Mouse (Mus musculus) liver, adult (tissue): ENCODE measurements around the gene Prkg1.

Source experiments
- GATA4 ChIP-seq: IDR thresholded peaks from 2 replicates; pipeline ENCODE4 v1.6.1; 2014; ENCODE audit warnings: mild to moderate bottlenecking, low read length; ENCODE audit not compliant: insufficient replicate concordance

Gene Prkg1

DNA sequence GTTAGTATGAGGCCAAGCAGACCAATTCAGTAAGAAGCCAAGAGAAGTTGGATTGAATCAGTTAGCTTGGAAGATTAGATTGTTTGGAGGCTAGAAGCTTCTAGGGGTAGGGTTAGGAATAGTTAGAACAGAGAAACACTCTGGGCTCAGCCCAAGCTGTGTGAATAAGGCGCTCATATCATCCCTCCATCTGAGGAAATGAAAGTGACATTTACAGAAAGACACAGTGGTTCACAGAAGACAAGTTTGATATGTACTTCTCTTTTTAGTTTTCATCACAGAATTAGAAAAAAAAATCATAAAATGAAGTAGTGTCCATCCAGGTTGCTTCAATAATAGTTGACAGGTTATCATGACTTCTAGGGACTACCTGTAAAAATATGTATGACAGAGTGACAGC, 541.4 kb downstream of the Prkg1 start:
- no peak for TF ChIP-seq GATA4

DNA sequence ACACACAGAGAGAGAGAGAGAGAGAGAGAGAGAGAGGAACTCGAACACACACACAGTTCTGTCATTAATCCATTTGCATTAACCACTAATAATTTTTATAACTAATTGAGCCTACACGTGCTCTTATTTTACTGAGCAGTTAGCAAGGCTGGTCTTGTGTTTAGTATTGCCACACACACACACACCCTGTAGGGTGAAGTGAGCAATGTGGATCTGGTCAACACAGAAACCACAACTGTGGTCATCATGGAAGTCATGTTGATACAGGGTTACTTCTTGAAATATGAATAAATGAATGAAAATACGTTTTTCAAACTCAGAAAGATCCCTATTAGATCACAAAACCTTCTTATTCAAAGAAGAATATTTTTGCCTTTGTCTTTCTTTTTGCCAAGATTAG, 554.0 kb downstream of the Prkg1 start:
- TF ChIP-seq GATA4, result no peak

DNA sequence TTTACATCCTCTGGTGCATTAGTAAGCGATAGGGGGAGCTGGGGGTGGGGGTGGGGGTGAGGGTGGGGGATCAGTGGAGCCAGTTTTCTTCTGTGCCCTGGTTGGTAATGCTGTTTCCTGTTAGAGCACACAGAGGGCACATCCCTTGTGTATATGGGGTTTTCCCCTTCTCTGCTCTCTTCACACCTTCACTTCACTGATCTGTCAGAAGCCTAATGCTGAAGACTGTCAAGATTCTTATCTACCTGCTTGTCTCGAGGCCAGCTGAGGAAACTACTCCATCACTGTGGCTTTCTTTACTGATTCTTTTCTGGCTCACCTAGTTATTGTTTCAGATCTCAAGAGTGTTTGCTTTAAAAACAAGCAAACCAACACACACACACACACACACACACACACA, 554.4 kb downstream of the Prkg1 start:
- no peak for TF ChIP-seq GATA4

DNA sequence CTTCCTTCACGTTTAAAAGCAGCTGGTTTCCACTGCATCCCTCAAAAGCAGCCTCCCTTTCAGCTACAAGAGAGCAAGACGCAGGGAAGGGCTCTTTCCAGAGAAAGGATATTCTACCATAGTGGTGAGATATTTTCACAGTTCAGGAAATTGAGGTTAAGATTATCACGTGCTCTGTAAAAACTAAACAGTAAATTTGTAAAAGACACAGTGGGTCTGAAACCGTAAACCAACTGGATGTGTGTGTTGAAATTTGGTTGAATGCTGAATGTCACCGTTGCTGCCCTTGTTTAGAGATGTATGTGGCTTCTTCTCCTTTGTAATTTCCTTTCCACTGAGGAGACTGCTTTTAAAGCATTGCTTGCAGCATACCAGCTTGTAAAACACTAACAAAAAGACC, 565.2 kb downstream of the Prkg1 start:
- no peak for TF ChIP-seq GATA4

- TF ChIP-seq GATA4, result no peak
Measured at GRCm38 (mm10) chr19:31198461-31198860, 566.4 kb downstream of the Prkg1 start.

DNA sequence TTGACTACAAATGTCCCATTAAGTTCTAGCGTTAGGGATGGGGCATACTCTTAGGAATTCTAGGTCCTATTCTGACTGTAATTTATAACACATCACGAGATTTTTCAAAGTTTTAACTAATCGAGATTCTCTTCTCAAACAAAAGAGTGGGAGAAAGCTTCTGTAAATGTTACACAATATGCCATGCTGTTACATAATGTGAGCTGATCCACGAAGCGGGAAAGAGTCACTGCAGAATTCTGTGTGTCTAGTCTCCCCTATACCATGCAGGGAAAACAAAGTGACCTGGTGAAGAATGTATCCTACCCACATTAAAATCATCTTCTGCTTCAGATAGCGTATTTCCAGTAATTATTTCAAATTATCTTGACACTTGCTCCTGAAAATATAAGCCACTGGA, 567.8 kb downstream of the Prkg1 start:
- no peak for TF ChIP-seq GATA4

DNA sequence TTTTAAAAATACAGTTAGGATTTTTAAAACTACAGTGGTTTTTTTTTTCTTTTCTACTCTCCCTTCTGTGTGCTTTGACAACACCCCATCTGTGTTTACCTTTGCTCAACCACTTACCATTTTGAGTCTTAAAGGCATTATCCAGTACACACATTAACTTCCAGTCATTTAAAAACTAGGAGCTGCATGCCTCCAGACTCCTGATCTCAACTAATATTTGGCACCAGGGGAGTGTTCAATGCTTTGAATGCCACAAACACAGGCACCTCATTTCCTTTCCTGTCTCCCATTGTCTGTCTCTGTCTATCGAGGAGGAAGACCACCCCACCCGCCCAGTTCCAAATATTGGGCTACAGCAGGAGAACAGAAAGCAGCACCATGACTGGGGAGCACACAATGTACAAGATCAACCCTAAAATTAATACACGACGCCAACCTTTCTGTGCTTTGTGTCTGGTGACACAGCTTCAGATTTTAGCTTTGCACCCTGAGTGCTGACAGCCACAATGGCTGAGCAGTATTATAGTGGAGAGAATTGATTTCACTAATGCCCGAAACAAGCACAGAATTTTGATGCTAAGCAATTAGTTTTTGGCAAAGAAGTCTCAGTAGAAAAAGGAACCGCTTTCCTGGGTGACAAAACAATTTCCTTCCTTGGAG, 576.1 kb downstream of the Prkg1 start:
- TF ChIP-seq GATA4, result no peak

GRCm38 (mm10) chr19:31180757-31181156, 584.1 kb downstream of the Prkg1 start:
- TF ChIP-seq GATA4, result no peak

- TF ChIP-seq GATA4, result no peak
Measured at GRCm38 (mm10) chr19:31177279-31177922, 587.4 kb downstream of the Prkg1 start.

- no peak for TF ChIP-seq GATA4
Measured at GRCm38 (mm10) chr19:31170985-31171384, 593.8 kb downstream of the Prkg1 start.

- no peak for TF ChIP-seq GATA4
Measured at GRCm38 (mm10) chr19:31158944-31159460, 605.8 kb downstream of the Prkg1 start.

DNA sequence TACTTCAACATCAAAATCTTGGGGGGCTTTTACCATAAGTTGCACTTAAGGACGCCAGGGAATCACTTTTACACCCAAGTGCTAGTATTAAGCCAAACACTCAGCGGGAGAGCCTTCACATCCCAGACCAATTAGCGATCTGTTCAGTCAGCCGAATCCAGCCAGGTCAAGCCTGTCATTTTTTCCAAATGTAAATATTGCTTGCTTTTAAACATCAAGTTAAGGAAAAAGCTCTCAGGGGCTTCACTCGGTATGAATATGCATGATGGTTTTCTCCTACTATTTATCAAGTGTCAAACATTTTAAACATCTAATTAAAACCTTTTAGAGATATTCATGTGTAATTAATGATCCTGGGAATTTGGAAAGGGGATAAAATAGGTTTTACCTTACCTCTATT, 611.4 kb downstream of the Prkg1 start:
- no peak for TF ChIP-seq GATA4

DNA sequence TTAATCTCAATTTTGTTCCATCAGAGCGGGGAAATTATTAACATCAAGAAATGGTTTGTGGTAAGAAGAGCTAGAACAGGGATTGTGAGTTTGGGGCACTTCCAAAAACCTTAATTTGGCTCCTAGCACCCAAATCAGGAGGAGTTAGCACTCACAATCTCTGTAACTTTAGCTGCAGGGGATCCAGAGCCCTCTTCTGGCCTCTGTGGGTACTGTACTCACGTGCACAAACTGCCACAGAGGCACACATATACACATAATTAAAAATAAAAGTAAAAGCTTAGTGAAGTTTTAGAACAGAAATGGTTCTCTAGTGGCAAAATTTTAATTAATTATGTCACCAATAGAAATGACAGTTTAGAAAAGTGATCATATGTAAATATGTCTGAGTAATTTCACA, 614.9 kb downstream of the Prkg1 start:
- TF ChIP-seq GATA4, result no peak

DNA sequence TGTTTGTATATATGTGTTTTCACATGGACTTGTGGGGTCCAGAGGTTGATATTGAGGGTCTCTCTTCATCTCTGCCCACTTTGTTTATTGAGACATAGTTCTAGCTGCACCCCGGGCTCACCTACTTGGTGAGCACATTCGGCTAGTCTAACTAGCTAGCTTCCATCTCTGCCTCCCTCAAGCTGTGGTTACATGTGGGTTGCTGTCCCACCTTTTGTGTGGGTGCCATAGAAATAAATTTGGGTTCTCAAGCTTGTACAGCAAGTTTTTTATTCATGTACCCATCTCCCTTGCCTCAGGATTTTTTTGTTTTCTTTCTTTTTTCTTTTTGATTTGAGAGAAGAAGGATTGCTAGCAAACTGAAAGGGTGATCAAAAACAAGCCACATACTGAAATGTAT, 617.4 kb downstream of the Prkg1 start:
- TF ChIP-seq GATA4, result no peak

DNA sequence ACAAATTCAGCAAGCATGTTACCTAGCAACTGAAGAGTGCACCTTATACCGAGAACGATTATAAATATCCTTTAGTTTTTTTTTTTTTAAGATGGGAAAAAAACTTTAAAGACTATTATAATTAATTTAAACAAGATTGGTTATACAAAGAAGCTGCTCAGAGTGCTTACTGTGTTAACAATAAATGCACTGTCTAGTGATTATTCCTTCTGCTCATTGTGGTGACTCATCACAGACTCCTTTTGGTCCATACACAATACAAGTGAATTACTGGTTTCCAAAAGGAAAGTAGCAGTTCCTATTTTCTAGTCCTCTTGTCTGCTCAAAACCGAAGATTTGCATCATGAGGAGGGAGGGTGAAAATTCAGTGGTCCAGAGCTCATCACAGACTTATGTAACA, 618.7 kb downstream of the Prkg1 start:
- no peak for TF ChIP-seq GATA4

- TF ChIP-seq GATA4, result no peak
Measured at GRCm38 (mm10) chr19:31141905-31142304, 622.9 kb downstream of the Prkg1 start.

- TF ChIP-seq GATA4, result no peak
Measured at GRCm38 (mm10) chr19:31136316-31136715, 628.5 kb downstream of the Prkg1 start.
